Mouse (Mus musculus) right cerebral cortex, postnatal 36 days (tissue): Measurements from ENCODE around the gene Rsph1.
"Not testable (repeated sequence)": the region's sequence is repeated elsewhere in the genome, so short reads cannot be mapped to it uniquely, and the experiment has no call there.

ENCODE experiments used
- DNase-seq, 2 experiments: peaks; one replicate each; pipeline ENCODE4 v3.0.0; 2022; ENCODE audit warnings: low spot score in 2 of 2, mixed read lengths in 1 of 2

Rsph1 gene

GRCm38 (mm10) chr17:31276207-31276921 lies 819 bp downstream of the Rsph1 start:
- DNase-seq = peak; percentile 46 to 52

GRCm38 (mm10) chr17:31275181-31275580 lies 2.0 kb downstream of the Rsph1 start:
- DNase-seq = no peak

- no peak for DNase-seq
Measured at GRCm38 (mm10) chr17:31273631-31274030, 3.6 kb downstream of the Rsph1 start.

- no peak for DNase-seq
Measured at GRCm38 (mm10) chr17:31272416-31273165, 4.6 kb downstream of the Rsph1 start.

GRCm38 (mm10) chr17:31271136-31271851 lies 5.9 kb downstream of the Rsph1 start:
- no peak for DNase-seq

GRCm38 (mm10) chr17:31270736-31271135 lies 6.4 kb downstream of the Rsph1 start:
- DNase-seq = not testable (repeated sequence)

GRCm38 (mm10) chr17:31270246-31270645 lies 6.9 kb downstream of the Rsph1 start:
- no peak for DNase-seq

GRCm38 (mm10) chr17:31269761-31270160 lies 7.4 kb downstream of the Rsph1 start:
- DNase-seq = no peak

GRCm38 (mm10) chr17:31268016-31268415 lies 9.2 kb downstream of the Rsph1 start:
- DNase-seq = no peak

GRCm38 (mm10) chr17:31267603-31268002 lies 9.6 kb downstream of the Rsph1 start:
- no peak for DNase-seq

GRCm38 (mm10) chr17:31267138-31267537 lies 10.0 kb downstream of the Rsph1 start:
- no peak for DNase-seq

GRCm38 (mm10) chr17:31266321-31266950 lies 10.7 kb downstream of the Rsph1 start:
- DNase-seq = no peak

- DNase-seq = no peak
Measured at GRCm38 (mm10) chr17:31265831-31266230, 11.4 kb downstream of the Rsph1 start.

- no peak for DNase-seq
Measured at GRCm38 (mm10) chr17:31265171-31265572, 12.0 kb downstream of the Rsph1 start.

- no peak for DNase-seq
Measured at GRCm38 (mm10) chr17:31264372-31264771, 12.8 kb downstream of the Rsph1 start.

- no peak for DNase-seq
Measured at GRCm38 (mm10) chr17:31263770-31264169, 13.4 kb downstream of the Rsph1 start.

- DNase-seq = no peak
Measured at GRCm38 (mm10) chr17:31262715-31263114, 14.5 kb downstream of the Rsph1 start.

- DNase-seq = no peak
Measured at GRCm38 (mm10) chr17:31261352-31261751, 15.8 kb downstream of the Rsph1 start.

GRCm38 (mm10) chr17:31260430-31260829 lies 16.8 kb downstream of the Rsph1 start:
- DNase-seq = no peak

GRCm38 (mm10) chr17:31259825-31260224 lies 17.4 kb downstream of the Rsph1 start:
- no peak for DNase-seq

- DNase-seq = no peak
Measured at GRCm38 (mm10) chr17:31259145-31259544, 18.0 kb downstream of the Rsph1 start.

GRCm38 (mm10) chr17:31258310-31258865 lies 18.8 kb downstream of the Rsph1 start:
- no peak for DNase-seq
